Mouse (Mus musculus): ENCODE data around the gene Erp29.
"Not testable (repeated sequence)": the region's sequence is repeated elsewhere in the genome, so short reads cannot be mapped to it uniquely, and the experiment has no call there.

The Erp29 gene

DNA sequence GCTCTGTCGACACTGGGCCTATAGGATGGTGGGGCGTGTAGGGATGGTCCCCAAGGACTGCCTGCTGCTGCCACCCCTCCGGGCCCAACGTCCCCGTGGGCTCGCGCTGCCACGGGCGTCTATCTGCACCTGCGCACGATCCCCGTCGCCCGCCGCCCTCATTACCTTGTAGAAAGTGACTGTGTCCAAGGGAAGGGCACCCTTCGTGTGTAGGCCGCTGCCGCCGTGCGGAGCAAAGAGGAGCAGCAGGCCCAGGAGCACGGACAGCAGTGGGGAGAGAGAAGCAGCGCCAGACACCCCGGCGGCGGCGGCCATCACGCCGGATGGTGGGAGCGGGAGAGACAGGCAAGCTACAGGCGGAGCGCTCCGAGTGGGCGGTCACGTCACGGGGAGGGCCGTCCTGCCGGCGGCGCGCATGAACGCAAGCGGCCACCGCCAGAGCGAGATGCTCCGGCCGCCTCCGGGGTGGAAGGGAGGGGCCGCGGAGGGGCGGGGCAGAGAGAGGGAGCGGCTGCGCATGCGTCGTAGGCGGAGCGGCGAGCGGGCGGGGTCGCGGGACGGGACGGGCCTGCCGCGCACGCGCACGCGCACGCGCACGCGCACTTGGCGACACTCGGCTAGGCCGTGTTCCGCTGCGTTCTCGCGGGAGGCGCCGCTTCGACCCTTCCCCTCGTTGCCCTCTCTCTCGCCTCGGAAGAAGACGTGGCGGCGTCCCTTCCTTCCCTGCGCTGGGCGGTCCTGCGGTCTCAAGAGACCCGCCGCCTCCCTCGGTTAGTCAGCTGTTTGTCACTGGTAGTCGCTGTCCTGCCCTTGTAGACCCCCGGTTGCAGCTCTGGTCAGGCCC, at the start of gene Erp29:
TSS of gene Erp29 (minus strand) at position 481 of the 844 bp plus-strand sequence.
- DNase-seq: peak; percentile 99 to 100

GRCm38 (mm10) chr5:121501424-121501996, 49.2 kb upstream of the Erp29 start:
- DNase-seq: not testable (repeated sequence)

GRCm38 (mm10) chr5:121500719-121501118, 48.4 kb upstream of the Erp29 start:
- no peak for DNase-seq

DNA sequence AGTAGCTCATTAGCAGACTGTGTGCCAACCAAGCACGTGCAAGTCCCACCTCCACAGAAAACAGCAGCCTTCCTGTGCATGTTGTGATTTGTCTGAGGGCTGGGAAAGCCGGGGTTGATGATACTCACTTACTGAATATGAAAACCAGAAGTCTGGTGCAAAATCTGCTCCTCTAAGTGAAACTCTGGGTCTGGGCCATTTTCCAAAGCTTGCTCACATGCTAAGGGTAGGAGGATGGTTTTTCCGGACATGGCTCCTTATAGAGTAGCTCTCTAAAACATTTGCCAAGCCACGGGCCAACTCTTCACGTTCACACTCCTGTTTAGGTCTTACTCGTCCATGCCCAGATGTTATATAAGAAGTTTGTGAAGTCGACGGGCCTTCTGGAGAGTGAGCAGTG, 41.0 kb upstream of the Erp29 start:
- DNase-seq: no peak

GRCm38 (mm10) chr5:121484801-121485200, 32.5 kb upstream of the Erp29 start:
- no peak for DNase-seq

GRCm38 (mm10) chr5:121477680-121478079, 25.4 kb upstream of the Erp29 start:
- DNase-seq: peak; percentile 67 to 78

- no peak for DNase-seq
Observed at GRCm38 (mm10) chr5:121476040-121476439, 23.7 kb upstream of the Erp29 start.

DNA sequence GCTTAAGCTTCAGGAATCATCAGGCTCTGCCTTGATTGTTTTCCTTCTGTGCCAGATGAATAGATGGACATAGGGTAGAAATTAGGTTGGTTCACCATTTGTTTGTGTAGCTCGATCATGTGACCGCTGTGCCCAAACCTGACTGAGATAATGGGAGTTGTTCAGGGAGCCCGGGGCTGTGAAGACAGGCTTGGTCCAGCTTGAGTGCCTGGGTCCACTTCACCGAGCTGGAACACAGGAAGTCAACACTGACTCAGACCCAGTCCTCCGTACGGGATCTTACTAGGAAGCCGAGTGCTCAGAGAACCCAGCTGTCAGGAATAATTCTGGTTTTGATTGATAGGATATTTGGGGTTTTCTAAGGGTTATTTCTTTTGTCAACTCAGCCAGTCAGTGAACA, 22.3 kb upstream of the Erp29 start:
- DNase-seq: no peak

DNA sequence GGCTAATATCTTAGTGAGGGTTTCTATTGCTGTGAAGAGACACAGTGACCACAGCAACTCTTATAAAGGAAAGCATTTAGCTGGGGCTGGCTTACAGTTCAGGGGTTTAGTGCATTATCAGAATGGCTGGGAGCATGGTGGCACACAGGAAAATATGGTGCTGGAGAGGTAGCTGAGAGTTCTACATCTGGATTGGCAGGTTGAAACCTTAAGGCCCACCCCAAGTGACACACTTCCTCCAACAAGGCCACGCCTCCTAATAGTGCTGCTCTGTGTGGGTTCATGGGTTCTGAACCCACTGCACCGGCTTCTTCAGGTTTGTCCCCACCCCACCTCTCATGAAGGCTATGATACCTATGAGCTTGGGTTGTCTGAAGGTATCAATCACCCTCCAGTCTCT, 20.1 kb upstream of the Erp29 start:
- no peak for DNase-seq

DNA sequence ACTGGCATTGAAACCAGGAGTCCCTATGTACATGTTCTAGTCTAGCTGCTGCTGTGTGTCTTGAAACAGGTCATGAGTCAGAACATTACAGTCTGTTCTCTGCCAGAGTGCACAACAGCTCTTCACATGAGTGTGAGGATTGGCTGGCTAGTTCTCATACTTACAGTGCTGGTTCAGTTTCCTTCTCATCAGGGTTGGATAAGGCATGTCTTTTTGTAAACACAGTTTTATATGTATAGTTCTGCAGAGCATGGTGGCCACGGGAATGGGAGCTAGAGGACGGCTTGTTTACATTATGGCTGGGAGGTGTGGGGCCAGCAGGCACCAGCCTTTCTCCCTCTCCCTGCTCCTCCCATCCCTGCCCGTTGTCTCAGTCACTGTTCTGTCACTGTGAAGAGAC, 17.3 kb upstream of the Erp29 start:
- DNase-seq: no peak

- DNase-seq: no peak
Observed at GRCm38 (mm10) chr5:121463601-121464250, 11.4 kb upstream of the Erp29 start.

DNA sequence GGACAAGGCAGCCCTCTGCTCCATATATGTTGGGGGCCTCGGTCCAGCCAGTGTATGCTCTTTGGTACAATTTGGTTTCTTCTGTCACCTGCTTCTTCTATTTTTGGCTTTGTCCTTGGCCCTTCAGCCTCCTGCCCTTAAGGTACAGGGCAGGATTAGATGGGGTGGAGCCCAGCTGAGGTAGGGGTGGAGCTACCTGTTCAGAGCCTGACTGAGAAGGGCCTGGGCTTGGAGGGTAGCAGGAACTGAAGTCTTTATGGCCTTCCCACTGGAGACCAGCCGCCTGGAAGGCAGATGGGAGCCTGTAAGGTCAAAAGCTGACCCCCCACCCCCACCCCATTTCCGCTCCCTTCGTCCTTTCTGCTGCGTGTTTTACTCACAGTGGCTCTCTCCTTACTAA, 10.7 kb upstream of the Erp29 start:
- DNase-seq: no peak

DNA sequence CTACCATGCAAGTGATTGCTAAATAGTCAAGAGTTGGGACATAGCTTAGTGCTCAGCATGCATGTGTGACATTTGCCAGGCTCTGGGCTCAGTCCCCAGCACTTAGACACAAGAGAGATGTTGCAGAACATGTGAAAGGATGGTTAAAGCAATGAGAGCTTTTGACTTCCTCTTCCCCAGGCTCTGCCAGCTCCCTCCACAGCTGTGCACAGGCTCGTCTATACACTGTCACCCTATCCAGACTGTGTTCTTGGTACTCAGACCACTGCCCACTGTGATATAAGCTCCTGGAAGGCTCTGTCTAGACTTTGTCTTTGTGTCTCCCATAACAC, 9.8 kb upstream of the Erp29 start:
- no peak for DNase-seq

- no peak for DNase-seq
Observed at GRCm38 (mm10) chr5:121461339-121462170, 9.2 kb upstream of the Erp29 start.

DNA sequence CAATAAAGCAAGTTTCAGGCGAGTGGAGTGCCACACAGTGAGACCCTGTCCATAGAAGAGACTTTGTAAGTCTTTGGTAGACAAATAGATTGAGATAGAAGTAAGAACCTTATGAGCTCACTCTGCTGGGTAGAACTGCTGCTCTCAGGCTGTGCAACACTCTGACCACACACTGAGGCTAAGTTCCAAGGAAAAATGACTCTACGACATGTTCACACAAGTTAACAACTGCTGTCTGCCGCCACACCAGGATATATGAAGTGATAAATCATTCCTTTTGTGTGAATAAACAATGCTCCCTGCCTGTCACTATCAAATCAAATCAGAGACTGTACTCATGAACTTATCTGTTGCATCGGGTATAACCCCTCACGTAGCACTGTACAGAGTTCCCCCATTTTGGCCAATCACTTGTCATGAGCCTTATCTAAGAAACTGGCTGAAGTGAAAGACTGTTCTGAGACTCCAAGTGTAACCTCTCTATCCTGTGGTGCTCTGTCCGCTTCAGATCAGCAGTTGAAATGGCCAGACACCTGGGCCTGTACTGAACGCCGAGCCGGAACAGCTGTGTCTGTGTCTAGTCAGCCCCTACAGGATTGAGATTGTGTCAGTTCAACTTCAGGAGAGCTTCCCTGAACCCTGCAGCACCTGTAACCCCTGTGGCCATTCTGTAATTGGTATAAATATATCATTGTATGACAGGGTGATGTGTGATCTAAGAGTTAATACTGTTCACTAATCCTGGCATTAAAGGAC, 3.4 kb upstream of the Erp29 start:
- DNase-seq: no peak

DNA sequence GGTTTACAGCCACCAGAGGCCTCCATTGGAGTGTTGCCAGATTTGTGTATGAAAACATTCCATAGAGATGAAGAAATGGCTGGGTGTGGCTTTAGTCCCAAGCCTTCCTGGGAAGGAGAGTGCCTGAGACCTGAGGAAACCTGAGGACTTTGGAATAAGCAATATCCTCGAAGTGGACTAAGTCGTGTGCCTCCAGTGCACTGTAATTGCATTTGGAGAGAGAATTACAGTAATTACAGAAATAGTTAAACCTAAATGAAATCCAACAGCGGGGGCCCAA, 2.1 kb upstream of the Erp29 start:
- peak in 1 of 2 experiments; percentile 28 for DNase-seq

DNA sequence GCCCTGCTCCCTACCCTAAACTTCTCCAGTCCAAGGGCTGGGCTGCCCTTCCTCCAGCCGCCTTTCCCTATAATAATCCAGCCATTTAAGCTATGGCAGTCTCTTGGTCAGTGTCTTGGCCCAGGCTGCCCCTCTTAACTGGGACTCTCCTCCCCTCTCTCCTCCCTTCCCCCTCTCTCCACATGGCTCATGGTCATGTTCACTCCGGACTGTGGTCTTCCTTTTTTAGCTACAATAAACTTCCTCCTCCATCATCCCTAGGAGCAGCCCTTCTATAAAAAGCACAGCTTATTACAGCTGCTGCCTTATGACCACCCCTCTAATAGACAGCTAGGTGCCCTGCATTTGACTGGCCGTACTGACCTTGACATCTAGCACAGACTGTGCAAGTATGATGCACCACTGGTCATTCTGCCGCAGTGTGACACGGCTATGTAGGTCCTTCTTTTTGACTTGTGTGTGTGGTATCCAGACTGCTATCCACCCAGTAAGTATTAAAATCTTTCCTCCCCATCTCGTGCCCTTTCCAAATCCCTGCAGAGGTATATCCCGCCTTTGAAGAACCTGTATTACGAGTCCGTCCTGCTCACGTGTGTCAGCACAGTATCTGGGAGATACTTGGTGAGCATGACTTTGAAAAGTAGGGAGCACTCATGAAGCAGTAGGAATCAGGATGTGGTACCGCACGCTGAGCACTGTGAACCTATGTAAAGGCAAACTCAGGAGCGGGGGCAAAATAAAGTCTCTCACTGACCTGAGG, 1.6 kb upstream of the Erp29 start:
- no peak for DNase-seq

GRCm38 (mm10) chr5:121452906-121453305, 600 bp upstream of the Erp29 start:
- DNase-seq: peak; percentile 73 to 76

DNA sequence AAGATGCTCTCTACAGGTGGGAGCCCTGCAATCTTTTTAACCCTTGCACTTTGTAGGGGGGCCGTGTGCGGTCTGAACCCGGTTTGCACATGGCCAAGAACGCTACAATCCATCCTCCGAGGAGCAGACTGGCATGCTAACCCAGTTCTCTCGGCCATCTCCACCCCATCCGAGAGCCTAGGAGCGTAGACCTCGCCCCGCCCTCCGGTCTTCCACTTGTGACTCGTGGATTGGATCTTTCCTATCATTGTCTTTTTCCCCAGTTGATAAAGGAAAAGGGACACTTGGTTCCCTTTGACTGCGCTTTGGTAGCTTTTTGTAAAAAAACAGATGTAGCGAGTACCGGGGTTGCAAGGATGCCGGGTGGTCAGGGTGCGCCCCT, 671 bp downstream of the Erp29 start, which contains the start of gene Tmem116:
TSS of gene Tmem116 (plus strand) at position 250 of the 382 bp plus-strand sequence.
- peak; percentile 65 to 70 for DNase-seq

- peak in 1 of 2 experiments; percentile 21 for DNase-seq
Observed at GRCm38 (mm10) chr5:121451203-121451602, 1.1 kb downstream of the Erp29 start.

GRCm38 (mm10) chr5:121450476-121450875, 1.8 kb downstream of the Erp29 start:
- no peak for DNase-seq

- DNase-seq: peak; percentile 73 to 75
Observed at GRCm38 (mm10) chr5:121449976-121450375, 2.3 kb downstream of the Erp29 start.

Data from cerebellum, postnatal 10 days (tissue).